25 mouse cellular contexts compared by ENCODE assay signal in the genomic region with DNA sequence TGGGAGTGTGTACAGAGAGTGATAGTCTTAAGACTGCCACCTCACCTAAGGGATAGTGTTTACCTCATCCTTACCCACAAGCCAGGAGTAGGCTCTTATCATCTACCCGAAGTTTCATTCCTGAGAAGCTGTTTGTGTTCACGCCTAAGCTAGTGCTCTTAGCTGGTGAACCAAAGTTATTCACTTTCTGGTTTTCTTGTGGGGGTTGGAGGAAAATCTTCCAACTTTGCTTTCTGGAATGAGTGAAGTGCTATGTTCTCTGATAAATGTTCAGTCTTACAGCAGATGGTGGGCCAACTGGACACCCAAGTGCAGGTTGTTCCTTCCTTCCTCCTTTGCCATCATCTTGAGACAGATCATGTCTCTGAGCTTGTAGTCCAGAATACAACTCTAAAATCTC.
"Had no signal": no experiment of that assay in that cellular context is flagged by ENCODE, and none has a peak within 500 bp of the region (broad histone marks: within the 10 kb centered on the region; RNA-seq: fewer than 3 reads in every experiment).

No protein-coding gene starts in this region.

- H3K4me3 ChIP-seq: heart, adult 2 months; heart, embryonic 13.5 days; heart, embryonic 15.5 days; hindbrain, embryonic 10.5 days; hindbrain, embryonic 12.5 days; intestine, embryonic 15.5 days; layer of hippocampus, adult 2 months; left cerebral cortex, adult 2 months; limb, embryonic 13.5 days; limb, embryonic 15.5 days; liver, embryonic 12.5 days had no signal

- H3K9ac ChIP-seq: forebrain, postnatal 0 days; heart, embryonic 13.5 days; heart, embryonic 15.5 days; hindbrain, embryonic 12.5 days; hindbrain, embryonic 14.5 days; intestine, embryonic 15.5 days; limb, embryonic 13.5 days; limb, embryonic 15.5 days; liver, embryonic 12.5 days had no signal

- DNase-seq: forebrain, postnatal 0 days; gastrocnemius, postnatal 25 days; heart, adult 2 months; heart, postnatal 4 days; kidney, adult 18-20 months; kidney, adult 8-10 months; kidney, postnatal 10 days; kidney, postnatal 25 days; kidney, postnatal 4 days; left cerebral cortex, postnatal 4 days had no signal

- H3K4me1 ChIP-seq: heart, embryonic 13.5 days; heart, embryonic 15.5 days; hindbrain, embryonic 10.5 days; hindbrain, embryonic 12.5 days; intestine, embryonic 15.5 days; limb, embryonic 13.5 days; limb, embryonic 15.5 days; liver, embryonic 12.5 days had no signal

- H3K4me2 ChIP-seq: heart, embryonic 11.5 days; heart, embryonic 13.5 days; heart, embryonic 15.5 days; hindbrain, embryonic 12.5 days; hindbrain, embryonic 14.5 days; intestine, embryonic 15.5 days; limb, embryonic 13.5 days; limb, embryonic 15.5 days; liver, embryonic 12.5 days had no signal

- H3K9me3 ChIP-seq: heart, embryonic 13.5 days; heart, embryonic 15.5 days; hindbrain, embryonic 10.5 days; hindbrain, embryonic 12.5 days; intestine, embryonic 15.5 days; limb, embryonic 13.5 days; limb, embryonic 15.5 days; liver, embryonic 12.5 days had no signal

- H3K36me3 ChIP-seq: heart, embryonic 13.5 days; heart, embryonic 15.5 days; hindbrain, embryonic 10.5 days; hindbrain, embryonic 12.5 days; intestine, embryonic 15.5 days; limb, embryonic 13.5 days; limb, embryonic 15.5 days; liver, embryonic 12.5 days had no signal

- H3K27me3 ChIP-seq: heart, embryonic 13.5 days; heart, embryonic 15.5 days; hindbrain, embryonic 12.5 days; intestine, embryonic 15.5 days; limb, embryonic 13.5 days; limb, embryonic 15.5 days; liver, embryonic 12.5 days had no signal

- H3K27ac ChIP-seq: heart, adult 2 months; heart, embryonic 13.5 days; heart, embryonic 15.5 days; hindbrain, embryonic 10.5 days; hindbrain, embryonic 12.5 days; hindbrain, embryonic 14.5 days; intestine, embryonic 15.5 days; layer of hippocampus, adult 2 months; left cerebral cortex, adult 2 months; limb, embryonic 13.5 days; limb, embryonic 15.5 days; liver, embryonic 12.5 days had no signal

- ATAC-seq: forebrain, postnatal 0 days; hindbrain, embryonic 16.5 days; inflammation-experienced regulatory T-cells, adult 6 months; intestine, embryonic 15.5 days; intestine, postnatal 0 days; liver, embryonic 12.5 days had no signal
